Mouse (Mus musculus) olfactory bulb, adult 2 months (tissue): ENCODE measurements around the gene Dlgap1. TPM values are rescaled to one million over a fixed set of nuclear protein-coding genes. Genes with fewer than 3 reads are reported as not detected.

Experiments
- H3K27ac ChIP-seq: fragments of 200-500 bp; 2 replicates; pipeline ENCODE4 v1.5.1; 2012; ENCODE audit warnings: low read depth, low read length; ENCODE audit not compliant: insufficient read depth
- H3K4me1 ChIP-seq: fragments of 200-500 bp; 2 replicates; pipeline ENCODE4 v1.6.1; 2012; ENCODE audit warnings: low read length; ENCODE audit not compliant: control insufficient read depth, insufficient read depth
- H3K4me3 ChIP-seq: fragments of 200-500 bp; 2 replicates; pipeline ENCODE4 v1.5.1; 2012; ENCODE audit warnings: mild to moderate bottlenecking, low read depth, low read length, moderate library complexity; ENCODE audit not compliant: insufficient read depth
- CTCF ChIP-seq: fragments of 200-500 bp; IDR thresholded peaks from 2 replicates; pipeline ENCODE4 v1.5.1; 2012; ENCODE audit warnings: low read depth, mild to moderate bottlenecking, low read length, moderate library complexity; ENCODE audit not compliant: insufficient read depth
- POLR2A ChIP-seq: fragments of 200-500 bp; IDR thresholded peaks from 2 replicates; pipeline ENCODE4 v1.6.1; 2012; ENCODE audit warnings: mild to moderate bottlenecking, low read depth, low read length, moderate library complexity; ENCODE audit not compliant: insufficient read depth
- WGBS: fragments of 180-500 bp; shearing (Covaris S2); methylation state at CpG from one replicate; pipeline ENCODE4 v1.1.7; 2018; 5-methylcytosine and 5-hydroxymethylcytosine counted together
- polyA plus RNA-seq: library from polyadenylated mRNA; stranded (reverse); fragments of >200 nt; gene quantifications from 2 replicates; pipeline ENCODE4 v1.2.4, GENCODE M21; 2012; ENCODE audit warnings: low replicate concordance; ENCODE audit not compliant: missing spikeins, insufficient read depth, insufficient read length

Dlgap1 gene
- polyA plus RNA-seq, 1 experiment = 117 TPM

DNA sequence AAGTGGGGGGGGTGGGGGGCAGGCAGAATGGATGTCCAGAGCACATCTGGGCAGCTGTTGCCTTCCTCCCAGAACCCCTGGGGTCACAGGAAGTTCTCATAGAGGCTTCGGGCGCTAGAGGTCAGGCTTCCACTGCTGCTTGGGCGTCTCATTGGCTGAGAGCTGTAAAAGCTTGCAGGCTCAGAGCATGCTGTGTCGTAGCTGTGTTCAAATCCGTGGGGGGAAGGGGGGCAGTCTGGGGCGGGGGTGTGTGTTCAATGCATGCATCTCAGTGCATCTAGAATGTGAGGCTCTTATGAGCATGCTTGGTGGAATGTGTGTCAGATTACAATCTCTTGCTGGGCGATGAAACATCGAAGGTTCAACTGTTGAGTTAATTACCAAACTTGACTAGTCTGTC, 751.9 kb downstream of the Dlgap1 start:
- Histone ChIP-seq H3K4me3 (no peak overlapping the region), H3K27ac (no peak overlapping the region), H3K4me1 (peaks cover 9% of the 10 kb centered on the region; the same call in 1 of the 2 replicates)
- TF ChIP-seq CTCF (no peak), POLR2A (no peak)
- WGBS = 34% methylated on average over 8 of the region's 8 CpGs

DNA sequence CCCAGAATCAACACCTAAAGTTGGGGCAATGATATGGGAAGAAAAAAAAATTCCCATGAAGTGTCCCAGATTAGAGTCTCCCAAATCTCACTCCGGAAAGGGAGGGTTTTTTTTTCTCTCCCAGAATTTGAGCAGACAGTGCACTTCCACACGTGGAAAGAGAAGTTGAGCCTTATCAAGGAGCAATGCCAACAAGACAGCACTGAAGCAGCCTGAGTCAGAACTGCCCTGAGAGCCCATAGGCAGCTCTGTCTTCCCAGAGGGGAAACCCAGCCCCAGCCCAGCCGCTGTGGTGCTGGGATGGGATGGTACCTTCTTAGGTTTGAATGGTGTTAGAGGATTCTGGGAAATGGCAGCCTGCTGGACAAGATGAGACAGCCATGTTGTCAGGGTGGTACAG, 753.3 kb downstream of the Dlgap1 start:
- 78% methylated on average over 3 of the region's 3 CpGs for WGBS
- H3K27ac ChIP-seq = no peak overlapping the region
- TF ChIP-seq CTCF (no peak), POLR2A (no peak)

GRCm38 (mm10) chr17:70728719-70729281, 759.9 kb downstream of the Dlgap1 start:
- no peak for TF ChIP-seq POLR2A
- H3K27ac ChIP-seq = peak overlapping the region; percentile 58
- WGBS = 27% methylated on average over 5 of the region's 5 CpGs

More for the DNA sequence above, 753.3 kb downstream of the Dlgap1 start:
- Histone ChIP-seq H3K4me1 (peaks cover 9% of the 10 kb centered on the region; the same call in 1 of the 2 replicates), H3K4me3 (no peak overlapping the region)

DNA sequence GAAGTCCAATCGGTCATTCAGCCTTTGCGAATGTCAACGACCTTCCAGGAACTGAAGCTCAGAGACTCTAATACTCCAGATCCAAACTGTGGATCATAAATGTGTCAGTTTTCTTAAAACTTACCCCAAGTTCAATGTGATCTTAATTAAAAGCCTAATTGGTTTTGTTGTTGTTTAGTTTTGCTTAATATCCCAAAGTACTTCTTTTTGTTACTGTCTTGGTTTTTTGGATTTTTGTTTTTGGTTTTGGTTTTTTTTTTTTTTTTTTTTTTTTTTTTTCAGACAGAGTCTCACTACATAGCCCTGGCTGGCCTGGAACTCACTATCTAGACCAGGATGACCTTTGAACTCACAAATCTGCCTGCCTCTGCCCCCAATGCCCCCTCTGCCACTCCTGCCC, 765.9 kb downstream of the Dlgap1 start:
- H3K27ac ChIP-seq = no peak overlapping the region
- H3K4me3 ChIP-seq = no peak overlapping the region
- peaks cover 22% of the 10 kb centered on the region for H3K4me1 ChIP-seq
- TF ChIP-seq CTCF = no peak
- TF ChIP-seq POLR2A = no peak
- 92% methylated on average over 3 of the region's 3 CpGs for WGBS

More at GRCm38 (mm10) chr17:70728719-70729281, 759.9 kb downstream of the Dlgap1 start:
- no peaks in the 10 kb centered on the region for H3K4me1 ChIP-seq
- no peak overlapping the region for H3K4me3 ChIP-seq

- 74% methylated on average over 3 of the region's 3 CpGs for WGBS
- Histone ChIP-seq H3K4me1 (peaks cover 22% of the 10 kb centered on the region), H3K4me3 (no peak overlapping the region), H3K27ac (no peak overlapping the region)
- TF ChIP-seq POLR2A = no peak
- TF ChIP-seq CTCF = no peak
Measured at GRCm38 (mm10) chr17:70735396-70735795, 766.5 kb downstream of the Dlgap1 start.

- Histone ChIP-seq H3K27ac (peak overlapping the region; percentile 69), H3K4me1 (peaks cover 22% of the 10 kb centered on the region), H3K4me3 (no peak overlapping the region)
- 0 out of 2 replicates have a peak, but pooled peaks have one; percentile 19 for TF ChIP-seq CTCF
- TF ChIP-seq POLR2A = no peak
- WGBS = 3% methylated on average over 6 of the region's 6 CpGs
Measured at GRCm38 (mm10) chr17:70737424-70737823, 768.6 kb downstream of the Dlgap1 start.

- 16% methylated on average over 17 of the region's 17 CpGs for WGBS
- Histone ChIP-seq H3K27ac (peak overlapping the region; percentile 69), H3K4me1 (peaks cover 22% of the 10 kb centered on the region), H3K4me3 (no peak overlapping the region)
- TF ChIP-seq POLR2A = no peak
- TF ChIP-seq CTCF = peak; percentile 10; the same call in 1 of the 2 replicates
Measured at GRCm38 (mm10) chr17:70738168-70738854, 769.4 kb downstream of the Dlgap1 start.

- Histone ChIP-seq H3K27ac (no peak overlapping the region), H3K4me1 (peaks cover 22% of the 10 kb centered on the region), H3K4me3 (no peak overlapping the region)
- 67% methylated on average over 6 of the region's 6 CpGs for WGBS
- no peak for TF ChIP-seq CTCF
- no peak for TF ChIP-seq POLR2A
Measured at GRCm38 (mm10) chr17:70739346-70739745, 770.5 kb downstream of the Dlgap1 start.

DNA sequence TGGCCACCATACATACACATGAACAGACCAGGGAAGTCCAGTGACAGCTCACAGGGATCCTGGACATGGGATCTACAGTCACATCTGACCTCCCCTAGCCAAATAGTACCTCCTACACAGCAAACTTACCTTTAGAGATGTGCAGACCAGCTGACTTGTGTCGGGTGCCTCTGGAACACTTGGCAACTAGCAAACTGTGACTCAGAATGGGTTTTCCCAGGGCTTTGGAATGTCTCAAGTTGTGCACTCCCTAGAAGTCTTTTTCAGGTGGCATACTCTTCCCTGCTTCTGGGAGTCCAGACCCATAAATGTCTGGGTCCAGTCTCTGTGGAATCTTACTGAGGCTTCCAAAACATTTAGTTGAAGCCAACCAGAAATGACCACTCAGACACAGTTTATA, 772.8 kb downstream of the Dlgap1 start:
- TF ChIP-seq POLR2A (no peak), CTCF (no peak)
- Histone ChIP-seq H3K4me3 (no peak overlapping the region), H3K4me1 (peaks cover 23% of the 10 kb centered on the region), H3K27ac (no peak overlapping the region)
- 53% methylated on average over 1 of the region's 1 CpGs for WGBS
